Mouse (Mus musculus): ENCODE data around the gene Tmprss5.

The Tmprss5 gene

GRCm38 (mm10) chr9:49081107-49081506 is at the start of gene Tmprss5:
Gene Tmprss5, plus strand, starts transcription at chr9:49081260.
- peak; percentile 19 for DNase-seq

- DNase-seq: peak; percentile 24
These were observed 46.3 kb upstream of the Tmprss5 start for GRCm38 (mm10) chr9:49034764-49035163.

- no peak for DNase-seq
These were observed 30.2 kb upstream of the Tmprss5 start for GRCm38 (mm10) chr9:49050901-49051300.

GRCm38 (mm10) chr9:49051349-49051748 is 29.7 kb upstream of the Tmprss5 start:
- DNase-seq: peak; percentile 63

- DNase-seq: no peak
These were observed 27.0 kb upstream of the Tmprss5 start for GRCm38 (mm10) chr9:49054028-49054427.

GRCm38 (mm10) chr9:49055333-49056205 is 25.5 kb upstream of the Tmprss5 start, which contains the start of gene Zw10:
Gene Zw10, plus strand, starts transcription at chr9:49055613.
- peak; percentile 95 for DNase-seq

GRCm38 (mm10) chr9:49076847-49077246 is 4.2 kb upstream of the Tmprss5 start:
- DNase-seq: no peak

- peak; percentile 47 for DNase-seq
These were observed 501 bp downstream of the Tmprss5 start for GRCm38 (mm10) chr9:49081561-49081960.

- DNase-seq: no peak
These were observed 6.3 kb downstream of the Tmprss5 start for GRCm38 (mm10) chr9:49087317-49087716.

- no peak for DNase-seq
These were observed 17.8 kb downstream of the Tmprss5 start for GRCm38 (mm10) chr9:49098871-49099270.

GRCm38 (mm10) chr9:49102328-49102727 is 21.3 kb downstream of the Tmprss5 start:
- peak; percentile 76 for DNase-seq

- no peak for DNase-seq
These were observed 28.0 kb downstream of the Tmprss5 start for GRCm38 (mm10) chr9:49109101-49109500.

GRCm38 (mm10) chr9:49110476-49111220 is 29.6 kb downstream of the Tmprss5 start:
- DNase-seq: no peak

- no peak for DNase-seq
These were observed 30.2 kb downstream of the Tmprss5 start for GRCm38 (mm10) chr9:49111296-49111695.

GRCm38 (mm10) chr9:49118271-49118825 is 37.3 kb downstream of the Tmprss5 start:
- DNase-seq: no peak

GRCm38 (mm10) chr9:49119759-49120158 is 38.7 kb downstream of the Tmprss5 start:
- no peak for DNase-seq

- DNase-seq: no peak
These were observed 44.6 kb downstream of the Tmprss5 start for GRCm38 (mm10) chr9:49125706-49126105.

GRCm38 (mm10) chr9:49130514-49131010 is 49.5 kb downstream of the Tmprss5 start:
- no peak for DNase-seq

- no peak for DNase-seq
These were observed 62.8 kb downstream of the Tmprss5 start for GRCm38 (mm10) chr9:49143841-49144240.

- DNase-seq: no peak
These were observed 64.7 kb downstream of the Tmprss5 start for GRCm38 (mm10) chr9:49145776-49146175.

- DNase-seq: no peak
These were observed 66.0 kb downstream of the Tmprss5 start for GRCm38 (mm10) chr9:49147031-49147430.
